Mouse (Mus musculus): Measurements from ENCODE around the gene Trim34b. TPM values are rescaled to one million over a fixed set of nuclear protein-coding genes. Genes with fewer than 3 reads are reported as not detected.

Trim34b gene
- 0.02 TPM in 1 of 2 replicates, not detected in the other for polyA plus RNA-seq (2012; rRNA removed)

GRCm38 (mm10) chr7:104329171-104329570 is at the start of gene Trim34b:
Gene Trim34b, plus strand, starts transcription at chr7:104329471.

GRCm38 (mm10) chr7:104287576-104288443 is 41.5 kb upstream of the Trim34b start, which contains the start of gene Trim5:
Gene Trim5, minus strand, starts transcription at chr7:104288094.

GRCm38 (mm10) chr7:104315369-104316080 is 13.7 kb upstream of the Trim34b start, which contains the start of gene Trim12a:
Gene Trim12a, minus strand, starts transcription at chr7:104315466.

DNA sequence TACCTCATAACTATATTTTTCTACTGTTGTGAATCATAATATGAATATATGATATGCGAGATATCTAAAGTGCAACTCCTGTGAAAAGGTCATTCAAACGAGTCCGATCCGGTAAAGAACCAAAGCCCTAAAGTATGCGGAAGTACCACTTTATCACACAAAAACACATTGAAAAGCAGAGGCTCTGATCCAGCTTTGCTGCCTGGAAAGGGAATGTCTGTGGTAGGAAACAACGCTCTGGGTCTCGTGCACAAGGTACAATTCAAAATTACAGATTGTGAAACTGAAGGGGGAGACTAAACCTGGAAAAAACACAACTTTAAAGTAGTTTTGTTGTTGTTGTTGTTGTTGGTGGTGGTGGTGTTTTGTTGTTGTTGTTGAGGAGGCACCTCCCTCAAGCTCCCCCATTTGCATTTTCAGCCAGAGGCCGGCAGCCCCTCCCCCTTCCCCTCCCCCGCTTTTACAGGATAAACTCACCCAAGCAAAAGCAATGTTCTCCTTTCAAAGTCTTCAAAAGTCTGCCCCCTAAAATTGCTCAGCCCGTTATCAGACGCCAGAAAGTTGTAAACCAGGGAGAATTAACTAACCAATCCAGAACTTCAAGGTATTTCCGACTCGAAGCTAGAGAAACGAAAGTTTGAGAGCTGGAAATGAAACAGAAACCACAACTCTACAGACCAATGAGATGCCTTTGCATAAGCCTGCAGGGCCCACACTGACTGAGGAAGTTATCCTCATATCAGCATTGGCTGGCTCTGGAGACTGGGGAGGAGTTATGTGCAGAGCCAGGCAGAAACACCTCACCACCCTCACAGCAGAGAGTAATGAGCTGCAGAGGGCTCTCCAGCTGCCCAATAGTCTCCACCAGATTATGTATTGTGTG is 23.7 kb downstream of the Trim34b start, which contains the start of gene Trim12c:
Trim12c (minus strand) TSS at position 646 of the 883 bp plus-strand sequence.

DNA sequence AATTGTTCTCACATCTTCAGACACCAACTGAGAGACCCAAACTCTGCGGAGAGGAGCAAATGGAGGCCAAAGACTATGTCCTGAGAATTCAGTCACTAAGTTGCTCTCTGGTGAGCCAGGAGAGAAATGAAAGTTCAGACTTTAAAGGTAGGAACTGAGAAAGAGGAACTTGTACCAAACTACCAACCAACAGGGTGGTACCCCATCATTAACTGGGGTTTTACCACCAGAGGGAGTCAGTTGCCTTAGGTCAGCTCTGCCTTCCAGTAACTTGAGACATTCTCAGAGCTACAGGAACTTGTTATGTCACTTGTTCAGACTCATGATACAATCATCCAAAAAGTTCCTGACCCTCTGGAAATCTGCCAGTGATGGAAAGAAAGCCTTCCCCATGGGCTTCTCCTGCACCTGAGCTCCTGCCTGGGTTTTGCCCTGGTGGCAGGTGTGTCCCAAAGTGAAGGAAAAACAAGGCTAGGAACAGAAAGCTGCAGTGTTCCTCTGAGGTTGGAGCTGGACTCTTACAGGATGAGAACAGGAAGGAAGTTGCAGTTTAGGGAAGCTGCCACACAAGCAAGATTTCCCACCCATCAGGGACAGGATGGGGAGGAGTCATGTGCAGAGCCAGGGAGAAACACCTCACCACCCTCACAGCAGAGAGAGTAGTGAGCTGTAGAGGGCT is 40.6 kb downstream of the Trim34b start, which contains the start of gene Trim30b:
Trim30b (minus strand) TSS at position 149 of the 679 bp plus-strand sequence.

Other genes starting within 250 kb of the Trim34b start
- not detected in 2 replicates for gene Olfr645, start 244.0 kb upstream of the Trim34b start, polyA plus RNA-seq (2012; rRNA removed)
- gene Olfr646, start 224.6 kb upstream of the Trim34b start, polyA plus RNA-seq (2012; rRNA removed) = not detected in 2 replicates
- gene Ubqln5, start 199.6 kb upstream of the Trim34b start, polyA plus RNA-seq (2012; rRNA removed) = not detected in 2 replicates
- gene Olfr643, start 192.1 kb upstream of the Trim34b start, polyA plus RNA-seq (2012; rRNA removed) = not detected in 2 replicates
- gene Ubqln3, start 186.2 kb upstream of the Trim34b start, polyA plus RNA-seq (2012; rRNA removed) = not detected in 2 replicates
- not detected in 2 replicates for gene Ubqlnl, start 178.9 kb upstream of the Trim34b start, polyA plus RNA-seq (2012; rRNA removed)
- gene Olfm5, start 164.6 kb upstream of the Trim34b start, polyA plus RNA-seq (2012; rRNA removed) = 0.15 TPM in 1 of 2 replicates, not detected in the other
- 0.10 TPM in 2 replicates for gene Olfr648, start 146.1 kb upstream of the Trim34b start, polyA plus RNA-seq (2012; rRNA removed)
- not detected in 2 replicates for gene Olfr649, start 133.5 kb upstream of the Trim34b start, polyA plus RNA-seq (2012; rRNA removed)
- gene Trim6, start 110.7 kb upstream of the Trim34b start, polyA plus RNA-seq (2012; rRNA removed) = 0.45 and 0.96 TPM in 2 replicates
- 2.0 and 2.7 TPM in 2 replicates for gene Trim34a, start 85.0 kb upstream of the Trim34b start, polyA plus RNA-seq (2012; rRNA removed)
- gene Trim5, start 41.4 kb upstream of the Trim34b start, polyA plus RNA-seq (2012; rRNA removed) = 0.17 and 0.24 TPM in 2 replicates
- gene Trim12a, start 14.0 kb upstream of the Trim34b start, polyA plus RNA-seq (2012; rRNA removed) = 3.3 and 5.3 TPM in 2 replicates
- 2.0 and 2.6 TPM in 2 replicates for gene Trim12c, start 23.9 kb downstream of the Trim34b start, polyA plus RNA-seq (2012; rRNA removed)
- gene Trim30b, start 40.4 kb downstream of the Trim34b start, polyA plus RNA-seq (2012; rRNA removed) = 0.10 and 0.14 TPM in 2 replicates
- 0.10 and 0.18 TPM in 2 replicates for gene Trim30c, start 71.4 kb downstream of the Trim34b start, polyA plus RNA-seq (2012; rRNA removed)
- gene Trim30a, start 135.7 kb downstream of the Trim34b start, polyA plus RNA-seq (2012; rRNA removed) = 1.7 and 1.9 TPM in 2 replicates
- 0.69 and 0.84 TPM in 2 replicates for gene Trim30d, start 178.4 kb downstream of the Trim34b start, polyA plus RNA-seq (2012; rRNA removed)
- not detected in 2 replicates for gene Olfr651, start 220.7 kb downstream of the Trim34b start, polyA plus RNA-seq (2012; rRNA removed)
- not detected in 2 replicates for gene Olfr652, start 231.4 kb downstream of the Trim34b start, polyA plus RNA-seq (2012; rRNA removed)
- gene Olfr653, start 247.8 kb downstream of the Trim34b start, polyA plus RNA-seq (2012; rRNA removed) = not detected in 2 replicates